ENCODE assay signal across 26 mouse cellular contexts in the genomic region with DNA sequence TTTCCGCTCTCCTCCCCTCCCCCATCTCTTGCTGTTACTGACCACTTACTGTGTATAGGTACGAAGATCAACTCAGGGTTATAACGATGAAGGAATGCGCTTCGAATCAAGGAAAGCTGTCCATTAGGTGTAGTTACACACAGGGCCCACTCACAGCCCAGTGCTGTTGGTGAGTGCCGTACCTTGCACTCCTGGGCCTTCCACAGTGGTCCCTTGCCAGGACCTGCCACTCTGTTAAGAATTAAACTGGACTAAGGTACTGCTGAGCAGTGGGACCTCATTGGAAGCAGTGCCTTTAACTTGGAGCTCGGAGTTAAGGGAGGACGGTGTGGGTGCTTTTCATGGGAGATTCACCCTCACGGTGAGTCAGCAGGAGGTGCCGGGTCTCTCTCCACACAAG.
DNase-seq lines count a peak whose midpoint lies in the region; ATAC-seq lines count a peak whose summit lies in the region.
"Had no signal": no experiment of that assay in that cellular context is flagged by ENCODE, and none has a peak within 500 bp of the region (broad histone marks: within the 10 kb centered on the region; RNA-seq: fewer than 3 reads in every experiment).

No protein-coding gene starts in this region.

- no peaks in the 10 kb centered on the region for H3K4me1 ChIP-seq in intestine, embryonic 14.5 days (replicated peaks; ENCODE audit: control insufficient read depth, insufficient read depth, low read length)
- H3K4me1 ChIP-seq in intestine, embryonic 15.5 days (replicated peaks), result no peaks in the 10 kb centered on the region; the same call in 1 of the 2 replicates
- H3K4me1 ChIP-seq: forebrain, embryonic 12.5 days; liver, embryonic 15.5 days; lung, embryonic 15.5 days had no signal

- no peak overlapping the region for H3K27ac ChIP-seq in intestine, embryonic 14.5 days (ENCODE audit: low read depth)
- H3K27ac ChIP-seq in intestine, embryonic 15.5 days, result no peak overlapping the region
- H3K27ac ChIP-seq: embryonic facial prominence, embryonic 10.5 days; embryonic facial prominence, embryonic 15.5 days; forebrain, embryonic 12.5 days; heart, embryonic 15.5 days; hindbrain, embryonic 14.5 days; limb, embryonic 10.5 days; limb, embryonic 15.5 days; liver, embryonic 15.5 days; lung, embryonic 15.5 days had no signal

- H3K9me3 ChIP-seq in intestine, embryonic 14.5 days (ENCODE audit: control insufficient read depth, low read length), result no peaks in the 10 kb centered on the region
- H3K9me3 ChIP-seq in intestine, embryonic 15.5 days, result no peaks in the 10 kb centered on the region
- H3K9me3 ChIP-seq: embryonic facial prominence, embryonic 10.5 days; embryonic facial prominence, embryonic 15.5 days; forebrain, embryonic 12.5 days; heart, embryonic 15.5 days; limb, embryonic 10.5 days; limb, embryonic 15.5 days; liver, embryonic 15.5 days; lung, embryonic 15.5 days had no signal

- H3K27me3 ChIP-seq in intestine, embryonic 14.5 days (replicated peaks; ENCODE audit: control insufficient read depth, insufficient read depth, low read length), result no peaks in the 10 kb centered on the region
- no peaks in the 10 kb centered on the region for H3K27me3 ChIP-seq in intestine, embryonic 15.5 days (replicated peaks)
- H3K27me3 ChIP-seq: embryonic facial prominence, embryonic 15.5 days; forebrain, embryonic 12.5 days; heart, embryonic 15.5 days; limb, embryonic 15.5 days; liver, embryonic 15.5 days; lung, embryonic 15.5 days; Patski had no signal

- intact Hi-C loops in gastrocnemius, postnatal 36 days (cut with DNase I), result no loop called here
- intact Hi-C loops in left cerebral cortex, postnatal 36 days (cut with DNase I), result no loop called here

- no peak for ATAC-seq in intestine, embryonic 14.5 days (replicated peaks; ENCODE audit: low FRiP score, low TSS enrichment, low read depth)
- no peak for ATAC-seq in intestine, embryonic 15.5 days
- ATAC-seq: forebrain, postnatal 0 days; midbrain, embryonic 16.5 days; Patski had no signal

- 79% methylated on average over 10 of the region's 10 CpGs for WGBS in intestine, embryonic 14.5 days
- WGBS in intestine, embryonic 15.5 days, result 75% methylated on average over 10 of the region's 10 CpGs

- DNase-seq in intestine, embryonic 14.5 days (ENCODE audit: low spot score), result peak; percentile 36
- peak; percentile 84 for DNase-seq in kidney, adult 9 months
- DNase-seq in kidney, postnatal 10 days, result peak; percentile 30
- no peak for DNase-seq in gastrocnemius, postnatal 36 days
- DNase-seq in cerebellum, adult 9-11 months, result no peak
- DNase-seq in left cerebral cortex, postnatal 36 days (ENCODE audit: low spot score in 2 of 2), result no peak
- DNase-seq: adrenal gland, postnatal 36 days; cerebellum, adult 2 months; cerebellum, postnatal 25 days; forebrain, postnatal 0 days; heart, postnatal 4 days; layer of hippocampus, postnatal 36 days; right cerebral cortex, postnatal 4 days had no signal

- H3K4me2 ChIP-seq in intestine, embryonic 14.5 days (ENCODE audit: low read length), result no peak overlapping the region
- no peak overlapping the region for H3K4me2 ChIP-seq in intestine, embryonic 15.5 days (replicated peaks)
- H3K4me2 ChIP-seq: embryonic facial prominence, embryonic 15.5 days; forebrain, embryonic 12.5 days; heart, embryonic 15.5 days; hindbrain, embryonic 14.5 days; limb, embryonic 15.5 days; liver, embryonic 15.5 days; lung, embryonic 15.5 days; midbrain, embryonic 11.5 days had no signal

- no peak overlapping the region for H3K9ac ChIP-seq in intestine, embryonic 14.5 days (ENCODE audit: low read length)
- no peak overlapping the region for H3K9ac ChIP-seq in intestine, embryonic 15.5 days
- H3K9ac ChIP-seq: embryonic facial prominence, embryonic 15.5 days; forebrain, embryonic 12.5 days; forebrain, postnatal 0 days; heart, embryonic 15.5 days; hindbrain, embryonic 14.5 days; limb, embryonic 15.5 days; liver, embryonic 15.5 days; lung, embryonic 15.5 days had no signal

- 0 out of 2 replicates have a peak, but pooled peaks cover 4% of the 10 kb centered on the region for H3K36me3 ChIP-seq in intestine, embryonic 14.5 days (ENCODE audit: control insufficient read depth, insufficient read depth, low read length)
- H3K36me3 ChIP-seq in intestine, embryonic 15.5 days, result no peaks in the 10 kb centered on the region
- H3K36me3 ChIP-seq: forebrain, embryonic 12.5 days; heart, embryonic 15.5 days; liver, embryonic 15.5 days; lung, embryonic 15.5 days had no signal

- no peak overlapping the region for H3K4me3 ChIP-seq in intestine, embryonic 14.5 days (ENCODE audit: low read depth, low read length)
- no peak overlapping the region for H3K4me3 ChIP-seq in intestine, embryonic 15.5 days (replicated peaks)
- H3K4me3 ChIP-seq: embryonic facial prominence, embryonic 10.5 days; embryonic facial prominence, embryonic 15.5 days; forebrain, embryonic 12.5 days; heart, embryonic 15.5 days; limb, embryonic 10.5 days; limb, embryonic 15.5 days; liver, embryonic 15.5 days; lung, embryonic 15.5 days had no signal

Comparison
In these comparisons a context has a peak if more than half of its experiments do, and no peak if none do; other contexts are left out.
1. DNase-seq: peak in intestine, embryonic 14.5 days (single experiment), kidney, adult 9 months (single experiment) and kidney, postnatal 10 days (single experiment); none in gastrocnemius, postnatal 36 days (0 of 2), cerebellum, adult 9-11 months (single experiment) and left cerebral cortex, postnatal 36 days (0 of 2).